Mouse (Mus musculus): ENCODE data around the gene Slc4a5. TPM values are rescaled to one million over a fixed set of nuclear protein-coding genes. Genes with fewer than 3 reads are reported as not detected.
A peak's percentile ranks its signal among the peaks of the same experiment; 100 is the strongest.

Slc4a5 gene
- polyA plus RNA-seq, 1 experiment = 0.05 TPM

DNA sequence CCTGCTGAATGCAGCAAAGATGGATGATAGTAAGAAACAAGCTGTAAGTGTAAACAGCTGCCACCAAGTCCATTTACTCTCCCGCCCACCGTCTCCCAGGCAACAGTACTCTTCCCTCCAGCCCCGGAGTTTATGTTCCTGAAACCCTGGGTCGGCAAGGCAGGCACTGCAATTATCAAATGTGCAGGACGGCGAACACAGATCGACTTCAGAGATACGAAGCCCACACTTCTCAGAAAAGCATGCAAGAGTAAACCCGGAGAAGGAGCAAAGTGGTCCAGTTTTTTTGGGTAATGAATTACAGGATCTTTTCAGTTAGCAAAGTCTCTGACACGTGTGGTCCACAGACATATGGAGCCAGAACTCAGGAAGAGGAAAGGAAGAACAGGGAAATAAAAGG, 96.4 kb downstream of the Slc4a5 start:
- H3K27ac ChIP-seq (ENCODE audit: insufficient read depth, low read length) = no peak overlapping the region
- no peak overlapping the region for H3K4me3 ChIP-seq (ENCODE audit: extremely low read depth, insufficient read depth, insufficient read length)
- H3K4me1 ChIP-seq (ENCODE audit: control insufficient read depth, insufficient read depth, insufficient read length) = peaks cover 7% of the 10 kb centered on the region
- H3K27me3 ChIP-seq (ENCODE audit: control insufficient read depth, insufficient read depth, low read length) = no peaks in the 10 kb centered on the region
- WGBS = 38% methylated on average over 10 of the region's 10 CpGs
- H3K36me3 ChIP-seq (ENCODE audit: control insufficient read depth, insufficient read depth, low read length) = no peaks in the 10 kb centered on the region
- no peak for DNase-seq (ENCODE audit: low read depth in 1 of 2, low spot score in 2 of 2)
- TF ChIP-seq CTCF (IDR thresholded peaks at IDR 0.05; ENCODE audit: extremely low read depth, insufficient read depth, insufficient read length, insufficient replicate concordance) (no peak), POLR2A (IDR thresholded peaks at IDR 0.05; ENCODE audit: low read depth, low read length) (no peak)

GRCm38 (mm10) chr6:83317108-83317741, 97.6 kb downstream of the Slc4a5 start:
- H3K4me3 ChIP-seq (ENCODE audit: extremely low read depth, insufficient read depth, insufficient read length) = peak overlapping the region; percentile 75
- peak; percentile 74 to 91 for DNase-seq (ENCODE audit: low read depth in 1 of 2, low spot score in 2 of 2)
- no peak for TF ChIP-seq POLR2A (IDR thresholded peaks at IDR 0.05; ENCODE audit: low read depth, low read length)
- TF ChIP-seq CTCF (IDR thresholded peaks at IDR 0.05; ENCODE audit: extremely low read depth, insufficient read depth, insufficient read length, insufficient replicate concordance) = peak; percentile 74

DNA sequence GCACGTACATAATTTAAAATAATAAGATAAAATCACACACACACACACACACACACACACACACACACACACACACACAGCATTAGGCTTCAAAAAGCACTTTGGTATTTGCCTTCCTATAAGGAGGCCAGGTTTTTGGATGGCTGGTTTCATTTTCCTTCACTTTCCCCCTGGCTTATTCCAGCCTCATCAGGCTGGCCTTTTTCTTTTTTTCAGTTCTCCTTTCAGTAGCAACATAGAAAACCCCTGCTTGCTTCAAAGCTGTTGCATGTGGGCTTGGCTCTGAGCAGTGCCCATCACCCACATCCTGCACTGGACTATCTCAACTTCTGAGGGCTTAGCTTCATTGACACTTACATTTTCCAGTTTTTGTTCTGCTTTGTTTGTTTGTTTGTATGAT, 102.3 kb downstream of the Slc4a5 start:
- Histone ChIP-seq H3K27me3 (ENCODE audit: control insufficient read depth, insufficient read depth, low read length) (no peaks in the 10 kb centered on the region), H3K36me3 (ENCODE audit: control insufficient read depth, insufficient read depth, low read length) (no peaks in the 10 kb centered on the region), H3K27ac (ENCODE audit: insufficient read depth, low read length) (peak overlapping the region; percentile 42; the same call in 1 of the 2 replicates), H3K4me1 (ENCODE audit: control insufficient read depth, insufficient read depth, insufficient read length) (peaks cover 22% of the 10 kb centered on the region), H3K4me3 (ENCODE audit: extremely low read depth, insufficient read depth, insufficient read length) (no peak overlapping the region)
- WGBS = 33% methylated on average over 1 of the region's 1 CpGs
- TF ChIP-seq CTCF (IDR thresholded peaks at IDR 0.05; ENCODE audit: extremely low read depth, insufficient read depth, insufficient read length, insufficient replicate concordance) (no peak), POLR2A (IDR thresholded peaks at IDR 0.05; ENCODE audit: low read depth, low read length) (no peak)
- peak in 1 of 2 experiments; percentile 33 for DNase-seq (ENCODE audit: low read depth in 1 of 2, low spot score in 2 of 2)

More at GRCm38 (mm10) chr6:83317108-83317741, 97.6 kb downstream of the Slc4a5 start:
- Histone ChIP-seq H3K4me1 (ENCODE audit: control insufficient read depth, insufficient read depth, insufficient read length) (peaks cover 8% of the 10 kb centered on the region), H3K36me3 (ENCODE audit: control insufficient read depth, insufficient read depth, low read length) (no peaks in the 10 kb centered on the region), H3K27me3 (ENCODE audit: control insufficient read depth, insufficient read depth, low read length) (no peaks in the 10 kb centered on the region), H3K27ac (ENCODE audit: insufficient read depth, low read length) (peak overlapping the region; percentile 71)
- under 1% methylated on average over 52 of the region's 52 CpGs for WGBS

- H3K27me3 ChIP-seq (ENCODE audit: control insufficient read depth, insufficient read depth, low read length) = no peaks in the 10 kb centered on the region
- no peak overlapping the region for H3K4me3 ChIP-seq (ENCODE audit: extremely low read depth, insufficient read depth, insufficient read length)
- no peaks in the 10 kb centered on the region for H3K36me3 ChIP-seq (ENCODE audit: control insufficient read depth, insufficient read depth, low read length)
- WGBS = 61% methylated on average over 2 of the region's 2 CpGs
- no peak overlapping the region for H3K27ac ChIP-seq (ENCODE audit: insufficient read depth, low read length)
- H3K4me1 ChIP-seq (ENCODE audit: control insufficient read depth, insufficient read depth, insufficient read length) = peaks cover 23% of the 10 kb centered on the region
- no peak for DNase-seq (ENCODE audit: low read depth in 1 of 2, low spot score in 2 of 2)
- TF ChIP-seq POLR2A (IDR thresholded peaks at IDR 0.05; ENCODE audit: low read depth, low read length) (no peak), CTCF (IDR thresholded peaks at IDR 0.05; ENCODE audit: extremely low read depth, insufficient read depth, insufficient read length, insufficient replicate concordance) (no peak)
Measured at GRCm38 (mm10) chr6:83322794-83323193, 103.2 kb downstream of the Slc4a5 start.

- Histone ChIP-seq H3K4me3 (ENCODE audit: extremely low read depth, insufficient read depth, insufficient read length) (no peak overlapping the region), H3K27ac (ENCODE audit: insufficient read depth, low read length) (peak overlapping the region; percentile 68), H3K27me3 (ENCODE audit: control insufficient read depth, insufficient read depth, low read length) (no peaks in the 10 kb centered on the region), H3K36me3 (ENCODE audit: control insufficient read depth, insufficient read depth, low read length) (no peaks in the 10 kb centered on the region; the same call in 1 of the 2 replicates), H3K4me1 (ENCODE audit: control insufficient read depth, insufficient read depth, insufficient read length) (peaks cover 23% of the 10 kb centered on the region)
- 50% methylated on average over 8 of the region's 8 CpGs for WGBS
- no peak for DNase-seq (ENCODE audit: low read depth in 1 of 2, low spot score in 2 of 2)
- TF ChIP-seq POLR2A (IDR thresholded peaks at IDR 0.05; ENCODE audit: low read depth, low read length) = no peak
- TF ChIP-seq CTCF (IDR thresholded peaks at IDR 0.05; ENCODE audit: extremely low read depth, insufficient read depth, insufficient read length, insufficient replicate concordance) = no peak
Measured at GRCm38 (mm10) chr6:83323652-83324419, 104.2 kb downstream of the Slc4a5 start.

GRCm38 (mm10) chr6:83325525-83326393, 106.1 kb downstream of the Slc4a5 start, which contains the start of the genes Mthfd2 and Mob1a:
Mthfd2 (minus strand) TSS chr6:83325908.
Mob1a (plus strand) TSS chr6:83326016.
- Histone ChIP-seq H3K27me3 (ENCODE audit: control insufficient read depth, insufficient read depth, low read length) (no peaks in the 10 kb centered on the region), H3K4me3 (ENCODE audit: extremely low read depth, insufficient read depth, insufficient read length) (peak within 1 kb of the TSS; percentile 94), H3K4me1 (ENCODE audit: control insufficient read depth, insufficient read depth, insufficient read length) (peaks cover 23% of the 10 kb centered on the region), H3K36me3 (ENCODE audit: control insufficient read depth, insufficient read depth, low read length) (peaks cover 11% of the 10 kb centered on the region), H3K27ac (ENCODE audit: insufficient read depth, low read length) (peak within 1 kb of the TSS; percentile 97)
- DNase-seq (ENCODE audit: low read depth in 1 of 2, low spot score in 2 of 2) = peak; percentile 92 to 94
- no peak for TF ChIP-seq CTCF (IDR thresholded peaks at IDR 0.05; ENCODE audit: extremely low read depth, insufficient read depth, insufficient read length, insufficient replicate concordance)
- peak; percentile 93 for TF ChIP-seq POLR2A (IDR thresholded peaks at IDR 0.05; ENCODE audit: low read depth, low read length)
- under 1% methylated on average over 63 of the region's 65 CpGs for whole genome bisulfite sequencing

Measured in spleen, adult 2 months (tissue).